Mouse (Mus musculus) kidney, embryonic 16.5 days (tissue): ENCODE data around the gene Slc26a11. TPM values are rescaled to one million over a fixed set of nuclear protein-coding genes. Genes with fewer than 3 reads are reported as not detected.

ENCODE experiments used
- ATAC-seq: fragments of 200-750 bp; cut with Nextera tagmentation; 2 replicates; pipeline ENCODE4 v1.8.0; 2017; ENCODE audit warnings: moderate TSS enrichment; ENCODE audit not compliant: low FRiP score, low TSS enrichment
- H3K27ac ChIP-seq: fragments of 300-500 bp; sonication (generic); 2 replicates; pipeline ENCODE4 v1.5.1; 2014; ENCODE audit warnings: low read length
- H3K27me3 ChIP-seq: fragments of 300-500 bp; sonication (generic); 2 replicates; pipeline ENCODE4 v1.6.1; 2014; ENCODE audit warnings: low read length, control low read depth, mixed read lengths; ENCODE audit not compliant: insufficient read depth
- H3K36me3 ChIP-seq: fragments of 300-500 bp; sonication (generic); 2 replicates; pipeline ENCODE4 v1.6.1; 2014; ENCODE audit warnings: low read length, control low read depth, mixed read lengths; ENCODE audit not compliant: insufficient read depth
- H3K4me1 ChIP-seq: fragments of 300-500 bp; sonication (generic); 2 replicates; pipeline ENCODE4 v1.6.1; 2014; ENCODE audit warnings: low read length, control low read depth, mixed read lengths; ENCODE audit not compliant: insufficient read depth
- H3K4me2 ChIP-seq: fragments of 300-500 bp; sonication (generic); replicated peaks from 2 replicates; pipeline ENCODE4 v1.6.1; 2014; ENCODE audit warnings: low read depth, low read length
- H3K4me3 ChIP-seq: fragments of 300-500 bp; sonication (generic); 2 replicates; pipeline ENCODE4 v1.5.1; 2014; ENCODE audit warnings: mild to moderate bottlenecking, low read length
- H3K9ac ChIP-seq: fragments of 300-500 bp; sonication (generic); replicated peaks from 2 replicates; pipeline ENCODE4 v1.6.1; 2014; ENCODE audit warnings: low read length
- H3K9me3 ChIP-seq: fragments of 300-500 bp; sonication (generic); 2 replicates; pipeline ENCODE4 v1.6.1; 2016; ENCODE audit warnings: low read length, control low read depth
- WGBS: fragments of 180-500 bp; shearing (Covaris S2); extraction: QIAGEN DNeasy Blood & Tissue Kit; methylation state at CpG from one replicate; pipeline ENCODE4 v1.1.7; 2014; 5-methylcytosine and 5-hydroxymethylcytosine counted together
- polyA plus RNA-seq: library from polyadenylated mRNA; unstranded; fragments of >200 nt; fragmentation: Nextera tagmentation; extraction: Ambion mirVana; gene quantifications from 2 replicates; pipeline ENCODE4 v1.2.1, GENCODE M21; 2015

The Slc26a11 gene
- polyA plus RNA-seq, 1 experiment from 2014 or later: 12.5 TPM

DNA sequence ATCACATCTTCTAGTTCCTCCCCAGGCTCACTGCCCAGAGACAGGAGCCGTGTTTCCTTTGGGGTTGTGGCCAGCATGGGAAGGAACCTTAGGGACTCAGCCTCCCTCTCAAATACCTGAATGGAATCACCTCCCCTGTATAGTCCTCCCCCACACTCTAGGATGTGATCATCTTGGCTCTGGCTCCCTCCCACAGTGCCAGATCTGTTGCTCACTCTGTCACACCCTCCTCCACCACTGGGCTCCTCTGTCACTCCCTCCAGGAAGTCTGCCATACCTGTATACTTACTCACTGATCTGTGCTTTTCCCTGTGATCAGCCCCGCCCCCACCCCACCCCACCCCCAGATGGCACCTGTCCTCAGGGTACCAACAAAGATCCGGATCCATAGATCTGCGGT, 24.8 kb upstream of the Slc26a11 start:
- Histone ChIP-seq H3K4me3 (no peak overlapping the region), H3K4me1 (no peaks in the 10 kb centered on the region), H3K9me3 (no peaks in the 10 kb centered on the region), H3K27ac (no peak overlapping the region), H3K36me3 (no peaks in the 10 kb centered on the region), H3K4me2 (no peak overlapping the region), H3K27me3 (no peaks in the 10 kb centered on the region), H3K9ac (no peak overlapping the region)
- ATAC-seq: no peak
- 61% methylated on average over 4 of the region's 4 CpGs for WGBS

GRCm38 (mm10) chr11:119331970-119332369, 23.4 kb upstream of the Slc26a11 start:
- 36% methylated on average over 3 of the region's 3 CpGs for WGBS
- no peak for ATAC-seq
- H3K27me3 ChIP-seq: no peaks in the 10 kb centered on the region
- H3K9ac ChIP-seq: no peak overlapping the region
- no peak overlapping the region for H3K4me3 ChIP-seq
- H3K36me3 ChIP-seq: no peaks in the 10 kb centered on the region
- H3K4me1 ChIP-seq: no peaks in the 10 kb centered on the region
- H3K27ac ChIP-seq: no peak overlapping the region
- no peak overlapping the region for H3K4me2 ChIP-seq
- no peaks in the 10 kb centered on the region for H3K9me3 ChIP-seq

- Histone ChIP-seq H3K4me1 (no peaks in the 10 kb centered on the region), H3K9ac (no peak overlapping the region), H3K4me3 (no peak overlapping the region), H3K4me2 (no peak overlapping the region), H3K9me3 (no peaks in the 10 kb centered on the region), H3K36me3 (no peaks in the 10 kb centered on the region), H3K27ac (no peak overlapping the region), H3K27me3 (no peaks in the 10 kb centered on the region)
- ATAC-seq: no peak
- 83% methylated on average over 10 of the region's 10 CpGs for WGBS
These were observed 16.9 kb upstream of the Slc26a11 start for GRCm38 (mm10) chr11:119338271-119339059.

DNA sequence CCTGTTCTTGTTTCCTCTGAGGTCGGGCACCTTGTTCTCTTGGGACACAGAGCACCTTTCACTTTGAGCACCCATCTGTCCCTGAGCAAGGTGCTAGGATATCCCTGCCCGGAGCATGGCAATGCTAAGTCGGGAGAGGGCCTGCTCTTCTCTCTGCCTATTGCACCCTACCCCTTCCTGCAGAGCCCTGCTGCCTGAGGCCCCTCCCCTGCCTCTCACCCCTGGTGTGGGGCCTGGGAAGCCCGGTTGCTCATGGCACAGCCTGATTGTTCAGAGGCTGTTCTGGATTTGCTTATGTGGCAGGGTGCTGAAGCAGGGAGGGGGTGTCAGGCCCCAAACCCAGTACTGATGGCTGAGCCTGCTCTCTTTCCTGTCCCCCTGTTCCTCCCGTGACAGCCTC, 16.2 kb upstream of the Slc26a11 start:
- Histone ChIP-seq H3K9ac (no peak overlapping the region), H3K4me2 (no peak overlapping the region), H3K27me3 (no peaks in the 10 kb centered on the region), H3K27ac (no peak overlapping the region), H3K9me3 (no peaks in the 10 kb centered on the region), H3K4me3 (no peak overlapping the region), H3K36me3 (no peaks in the 10 kb centered on the region), H3K4me1 (no peaks in the 10 kb centered on the region)
- ATAC-seq: no peak
- 50% methylated on average over 5 of the region's 5 CpGs for WGBS

DNA sequence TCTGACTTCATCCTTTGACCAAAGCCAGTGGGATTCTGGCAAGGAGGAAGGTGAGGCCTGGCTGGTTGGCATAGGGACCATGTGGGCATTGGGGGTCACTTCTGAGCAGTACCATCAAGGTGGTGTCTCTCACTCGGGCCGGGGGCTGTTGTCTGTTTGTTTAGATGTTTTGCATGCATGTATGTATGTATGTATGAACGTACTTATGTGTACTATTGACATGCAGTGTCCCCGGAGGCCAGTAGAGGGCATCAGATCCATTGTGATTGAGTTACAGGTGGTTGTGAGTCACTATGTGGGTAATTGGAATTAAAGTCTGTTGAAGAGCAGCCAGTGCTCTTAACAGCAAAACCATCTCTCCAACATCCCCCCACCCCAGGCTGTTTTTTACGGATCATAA, 15.7 kb upstream of the Slc26a11 start:
- Histone ChIP-seq H3K27ac (no peak overlapping the region), H3K27me3 (no peaks in the 10 kb centered on the region), H3K36me3 (no peaks in the 10 kb centered on the region), H3K4me2 (no peak overlapping the region), H3K9me3 (no peaks in the 10 kb centered on the region), H3K4me1 (no peaks in the 10 kb centered on the region), H3K4me3 (no peak overlapping the region), H3K9ac (no peak overlapping the region)
- 6% methylated on average over 5 of the region's 5 CpGs for WGBS
- no peak for ATAC-seq

DNA sequence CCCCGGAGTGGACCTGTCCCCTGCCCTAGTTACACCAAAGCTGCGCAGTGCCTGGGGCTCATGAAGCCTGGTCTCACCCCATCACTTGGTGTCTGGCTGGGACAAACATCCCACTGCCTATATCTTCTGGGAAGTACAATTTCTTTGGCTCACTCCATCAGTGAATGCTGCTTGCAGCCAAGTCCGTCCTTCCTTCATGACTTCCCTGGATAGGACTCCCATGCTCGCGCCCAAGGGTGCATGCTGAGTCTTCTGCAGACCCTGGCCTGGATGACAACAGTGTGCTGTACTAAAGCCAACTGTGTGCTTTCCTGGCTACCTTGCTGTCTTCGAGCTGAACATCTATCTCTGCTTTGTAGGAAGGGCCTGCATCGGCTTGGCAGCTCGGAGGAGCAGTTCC, 11.2 kb upstream of the Slc26a11 start:
- 88% methylated on average over 8 of the region's 8 CpGs for WGBS
- H3K36me3 ChIP-seq: no peaks in the 10 kb centered on the region
- ATAC-seq: no peak
- no peaks in the 10 kb centered on the region for H3K27me3 ChIP-seq
- no peak overlapping the region for H3K4me3 ChIP-seq
- H3K9ac ChIP-seq: no peak overlapping the region
- H3K27ac ChIP-seq: no peak overlapping the region
- no peaks in the 10 kb centered on the region for H3K9me3 ChIP-seq
- H3K4me1 ChIP-seq: no peaks in the 10 kb centered on the region
- no peak overlapping the region for H3K4me2 ChIP-seq

GRCm38 (mm10) chr11:119344865-119345264, 10.5 kb upstream of the Slc26a11 start:
- no peak overlapping the region for H3K9ac ChIP-seq
- no peaks in the 10 kb centered on the region for H3K9me3 ChIP-seq
- H3K4me1 ChIP-seq: no peaks in the 10 kb centered on the region
- 68% methylated on average over 6 of the region's 6 CpGs for WGBS
- no peak for ATAC-seq
- no peak overlapping the region for H3K4me2 ChIP-seq
- no peaks in the 10 kb centered on the region for H3K36me3 ChIP-seq
- no peak overlapping the region for H3K4me3 ChIP-seq
- H3K27ac ChIP-seq: no peak overlapping the region
- no peaks in the 10 kb centered on the region for H3K27me3 ChIP-seq

DNA sequence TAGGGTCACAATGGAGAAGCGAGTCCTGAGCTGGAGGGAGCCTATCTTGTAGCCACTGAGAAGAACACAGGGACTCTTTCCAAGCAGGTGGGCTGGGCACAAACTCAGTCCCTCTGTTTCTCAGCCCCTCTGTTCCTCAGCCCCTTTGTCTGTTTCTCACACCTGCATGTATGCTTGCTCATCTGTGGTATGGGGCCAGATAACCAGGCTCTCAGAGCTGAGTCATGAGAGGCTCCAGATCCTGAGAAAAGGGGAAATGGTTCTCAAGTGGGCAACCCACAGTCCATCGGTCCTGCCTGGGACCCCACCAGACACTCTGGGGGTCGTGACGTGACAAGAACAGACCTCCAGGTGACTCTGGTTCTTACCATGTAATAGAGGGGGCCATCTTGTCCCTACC, 8.2 kb upstream of the Slc26a11 start:
- Histone ChIP-seq H3K36me3 (no peaks in the 10 kb centered on the region), H3K27ac (no peak overlapping the region), H3K4me3 (no peak overlapping the region), H3K4me1 (no peaks in the 10 kb centered on the region), H3K27me3 (no peaks in the 10 kb centered on the region), H3K4me2 (no peak overlapping the region), H3K9me3 (no peaks in the 10 kb centered on the region), H3K9ac (no peak overlapping the region)
- 84% methylated on average over 4 of the region's 4 CpGs for WGBS
- no peak for ATAC-seq

DNA sequence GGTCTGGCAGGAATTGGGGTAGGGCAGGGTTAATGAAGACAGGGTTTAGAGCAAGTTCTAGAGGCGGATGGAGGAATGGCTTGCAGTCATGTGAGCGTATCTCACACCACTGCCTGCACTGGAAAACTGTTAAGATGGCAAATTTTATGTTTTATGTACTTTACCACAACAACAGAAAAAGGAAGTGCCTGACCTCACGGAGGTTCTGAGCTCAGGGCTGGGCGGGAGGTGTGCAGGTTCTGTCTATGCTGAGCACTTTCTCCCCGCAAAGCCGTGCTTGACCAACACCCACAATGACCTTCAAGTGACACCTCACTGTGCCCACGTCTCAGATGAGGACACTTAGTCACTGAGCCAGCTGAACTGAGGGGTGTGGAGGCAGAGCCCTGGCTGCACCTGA, 3.2 kb upstream of the Slc26a11 start:
- WGBS: 65% methylated on average over 7 of the region's 7 CpGs
- Histone ChIP-seq H3K27me3 (no peaks in the 10 kb centered on the region), H3K36me3 (no peaks in the 10 kb centered on the region), H3K4me1 (peaks cover 13% of the 10 kb centered on the region), H3K27ac (no peak overlapping the region), H3K4me2 (no peak overlapping the region), H3K9me3 (no peaks in the 10 kb centered on the region), H3K4me3 (no peak overlapping the region), H3K9ac (no peak overlapping the region)
- ATAC-seq: no peak

DNA sequence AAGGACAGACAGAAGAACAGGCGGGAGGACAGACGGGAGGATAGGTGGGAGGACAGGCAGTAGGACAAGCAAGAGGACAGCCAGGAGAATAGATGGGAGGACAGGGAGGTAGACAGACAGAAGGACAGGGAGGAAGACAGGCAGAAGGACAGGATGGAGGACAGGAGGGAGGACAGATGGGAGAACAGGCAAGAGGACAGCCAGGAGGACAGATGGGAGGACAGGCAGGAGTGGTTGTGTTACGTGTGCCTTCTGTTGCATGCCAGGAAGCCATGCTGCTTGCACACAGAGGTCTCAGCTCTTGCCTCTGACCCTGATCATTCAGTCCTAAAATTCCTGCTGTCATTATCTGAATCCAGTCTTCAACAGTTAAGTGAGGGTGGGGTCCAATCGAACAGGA, 1.4 kb upstream of the Slc26a11 start:
- no peak for ATAC-seq

More for the DNA sequence above, 1.4 kb upstream of the Slc26a11 start:
- Histone ChIP-seq H3K4me3 (no peak overlapping the region), H3K36me3 (0 out of 2 replicates have a peak, but pooled peaks cover 3% of the 10 kb centered on the region), H3K9ac (no peak overlapping the region), H3K27ac (no peak overlapping the region), H3K4me2 (no peak overlapping the region), H3K4me1 (peaks cover 13% of the 10 kb centered on the region), H3K27me3 (no peaks in the 10 kb centered on the region), H3K9me3 (no peaks in the 10 kb centered on the region)
- WGBS: 86% methylated on average over 4 of the region's 4 CpGs
